Mouse (Mus musculus): ENCODE measurements at regions not wholly inside any gene's neighbourhood (a gene's known extent, or its start where the extent isn't known, plus 50 kb on each side); places are given as distances from the start of the nearest gene placed in this dataset.

DNA sequence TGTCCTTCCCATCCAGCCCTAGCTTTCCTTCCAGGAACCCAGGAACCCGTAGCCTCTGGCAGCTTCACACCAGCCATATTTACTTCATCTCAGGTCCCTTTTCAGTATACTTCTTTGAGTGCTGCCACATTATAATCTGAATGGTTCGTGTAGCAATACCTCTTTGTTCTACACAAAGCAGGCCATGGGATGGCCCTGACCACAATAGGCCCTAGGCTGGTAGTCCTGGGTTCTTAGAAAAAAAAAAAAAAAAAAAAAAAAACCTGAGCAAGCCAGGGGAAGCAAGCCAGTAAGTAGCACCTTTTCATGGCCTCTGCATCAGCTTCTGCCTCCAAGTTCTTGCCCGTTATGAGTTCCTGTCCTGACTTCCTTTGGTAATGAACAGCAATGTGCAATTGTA lies 177.6 kb downstream of the Diras2 start:
- TF ChIP-seq POLR2A (IDR thresholded peaks at IDR 0.05; ENCODE audit: control insufficient read depth in 1 of 2, insufficient read depth in 1 of 2, low read depth in 1 of 2, low read length in 2 of 2, poor library complexity in 1 of 2), result no peak
- no peak for TF ChIP-seq SMC3 (IDR thresholded peaks at IDR 0.05; ENCODE audit: low read depth, low read length)
- TF ChIP-seq TCF12 (IDR thresholded peaks at IDR 0.05; ENCODE audit: low read depth, low read length), result no peak
- no peak for TF ChIP-seq MAFK (IDR thresholded peaks at IDR 0.05; ENCODE audit: borderline replicate concordance, low read depth, low read length)
- no peak for TF ChIP-seq CTCF (IDR thresholded peaks at IDR 0.05 in 2 of 3, conservative IDR thresholded peaks at IDR 0.05 in 1 of 3; ENCODE audit: control insufficient read depth in 1 of 3, insufficient read depth in 1 of 3, low read depth in 2 of 3, low read length in 3 of 3, poor library complexity in 1 of 3, severe bottlenecking in 1 of 3)
- TF ChIP-seq ZKSCAN1 (IDR thresholded peaks at IDR 0.05; ENCODE audit: low read depth, low read length), result no peak
- TF ChIP-seq ZC3H11A (IDR thresholded peaks at IDR 0.05; ENCODE audit: low read depth, low read length), result no peak
- TF ChIP-seq GATA1 (IDR thresholded peaks at IDR 0.05; ENCODE audit: low read depth, low read length), result no peak
- no peak for TF ChIP-seq NRF1 (IDR thresholded peaks at IDR 0.05; ENCODE audit: insufficient read depth, low read depth, low read length, poor library complexity, severe bottlenecking)
- TF ChIP-seq ELF1 (IDR thresholded peaks at IDR 0.05; ENCODE audit: low read depth, low read length), result no peak
- no peak for TF ChIP-seq ZNF384 (IDR thresholded peaks at IDR 0.05; ENCODE audit: low read depth, low read length)
- no peak for TF ChIP-seq CHD2 (IDR thresholded peaks at IDR 0.05; ENCODE audit: low read length)
- TF ChIP-seq USF1 (IDR thresholded peaks at IDR 0.05; ENCODE audit: low read depth, low read length), result no peak

All from MEL (cell line).